Comparison of ENCODE assay signal across 21 mouse cellular contexts in the genomic region with DNA sequence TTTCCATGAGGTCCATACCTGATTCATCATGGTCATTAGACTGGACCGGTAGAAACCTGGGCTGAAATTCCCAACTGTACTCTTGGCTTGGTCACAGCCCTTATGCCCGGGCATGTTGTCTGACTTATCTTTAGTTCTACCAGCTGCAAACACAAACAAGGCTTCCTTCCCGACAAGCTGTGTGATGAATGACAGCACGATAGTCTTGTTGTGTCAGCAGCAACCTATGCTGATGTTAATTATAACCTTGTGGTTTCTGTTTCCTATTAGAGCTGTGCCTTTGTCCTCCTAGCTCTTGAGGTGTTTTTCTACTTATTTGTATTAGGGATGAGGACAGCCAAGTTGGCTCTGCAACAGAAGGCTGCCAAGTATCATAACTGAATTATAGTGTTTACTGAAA.
DNase-seq lines count a peak whose midpoint lies in the region; ATAC-seq and TF ChIP-seq lines count a peak whose summit lies in the region.
"Had no signal": no experiment of that assay in that cellular context is flagged by ENCODE, and none has a peak within 500 bp of the region (broad histone marks: within the 10 kb centered on the region; RNA-seq: fewer than 3 reads in every experiment).

No protein-coding gene starts in this region.

- H3K9me3 ChIP-seq in heart, postnatal 0 days (replicated peaks; ENCODE audit: control insufficient read depth, low read length), result no peaks in the 10 kb centered on the region
- H3K9me3 ChIP-seq in midbrain, embryonic 14.5 days (ENCODE audit: control insufficient read depth, low read length), result no peaks in the 10 kb centered on the region
- H3K9me3 ChIP-seq: forebrain, embryonic 12.5 days; heart, embryonic 10.5 days; stomach, embryonic 15.5 days had no signal

- DNase-seq in heart, postnatal 0 days (ENCODE audit: low spot score), result peak; percentile 14
- DNase-seq in heart, postnatal 36 days, result no peak
- peak; percentile 0 for DNase-seq in lung, postnatal 36 days
- DNase-seq in lung, adult 18-20 months, result no peak
- peak; percentile 56 for DNase-seq in adipocyte (ENCODE audit: low spot score)
- no peak for DNase-seq in midbrain, embryonic 14.5 days
- no peak for DNase-seq in cerebellum, adult 11-12 months
- DNase-seq: cerebellum, adult 2 months; gastrocnemius, postnatal 36 days; kidney, adult 2 months; kidney, postnatal 25 days; left cerebral cortex, postnatal 4 days; liver; lung, postnatal 14 days; retina, postnatal 1 day; thymus, adult 2 months had no signal

- peaks cover 9% of the 10 kb centered on the region; the same call in 1 of the 2 replicates for H3K4me1 ChIP-seq in heart, postnatal 0 days (ENCODE audit: control insufficient read depth, insufficient read depth)
- H3K4me1 ChIP-seq in midbrain, embryonic 14.5 days (ENCODE audit: control insufficient read depth, insufficient read depth, low read length), result no peaks in the 10 kb centered on the region
- H3K4me1 ChIP-seq: forebrain, embryonic 12.5 days; stomach, embryonic 15.5 days had no signal

- H3K27ac ChIP-seq in heart, postnatal 0 days (ENCODE audit: low read depth), result no peak overlapping the region
- no peak overlapping the region for H3K27ac ChIP-seq in midbrain, embryonic 14.5 days (replicated peaks; ENCODE audit: low read depth, low read length)
- H3K27ac ChIP-seq: forebrain, embryonic 12.5 days; heart, embryonic 10.5 days; left cerebral cortex, adult 2 months; stomach, embryonic 15.5 days had no signal

- 21% methylated on average over 4 of the region's 4 CpGs for WGBS in heart, postnatal 0 days
- 85% methylated on average over 4 of the region's 4 CpGs for WGBS in midbrain, embryonic 14.5 days

- intact Hi-C loops in heart, postnatal 36 days (cut with DNase I), result no loop called here

- H3K9ac ChIP-seq in heart, postnatal 0 days (replicated peaks; ENCODE audit: low read depth, low read length), result no peak overlapping the region
- no peak overlapping the region for H3K9ac ChIP-seq in midbrain, embryonic 14.5 days (replicated peaks; ENCODE audit: low read length)
- H3K9ac ChIP-seq: forebrain, embryonic 12.5 days; stomach, embryonic 15.5 days had no signal

- TF ChIP-seq CTCF in heart, postnatal 0 days (IDR thresholded peaks at IDR 0.05; ENCODE audit: low read depth), result no peak

- H3K4me2 ChIP-seq in heart, postnatal 0 days (ENCODE audit: low read depth, low read length), result no peak overlapping the region
- H3K4me2 ChIP-seq in midbrain, embryonic 14.5 days (ENCODE audit: low read length), result no peak overlapping the region
- H3K4me2 ChIP-seq: forebrain, embryonic 12.5 days; stomach, embryonic 15.5 days had no signal

- ATAC-seq in heart, postnatal 0 days (ENCODE audit: insufficient read depth, low read depth), result peak; percentile 27; the same call in 1 of the 2 replicates
- no peak for ATAC-seq in midbrain, embryonic 14.5 days (ENCODE audit: low FRiP score, low TSS enrichment)
- ATAC-seq: inflammation-experienced regulatory T-cells, adult 6 months had no signal

- no peaks in the 10 kb centered on the region for H3K27me3 ChIP-seq in heart, postnatal 0 days (ENCODE audit: control insufficient read depth, insufficient read depth, low read length)
- H3K27me3 ChIP-seq in midbrain, embryonic 14.5 days (ENCODE audit: control insufficient read depth, insufficient read depth, low read length), result no peaks in the 10 kb centered on the region
- H3K27me3 ChIP-seq: forebrain, embryonic 12.5 days; stomach, embryonic 15.5 days had no signal

- TF ChIP-seq EP300 in heart, postnatal 0 days (IDR thresholded peaks at IDR 0.05; ENCODE audit: low read depth), result no peak

- no peaks in the 10 kb centered on the region for H3K36me3 ChIP-seq in heart, postnatal 0 days (replicated peaks; ENCODE audit: control insufficient read depth, insufficient read depth, low read length)
- no peaks in the 10 kb centered on the region for H3K36me3 ChIP-seq in midbrain, embryonic 14.5 days (ENCODE audit: control insufficient read depth, insufficient read depth, low read length)
- H3K36me3 ChIP-seq: forebrain, embryonic 12.5 days; heart, embryonic 10.5 days; stomach, embryonic 15.5 days had no signal

- H3K4me3 ChIP-seq in heart, postnatal 0 days (ENCODE audit: low read depth, low read length), result no peak overlapping the region
- H3K4me3 ChIP-seq in midbrain, embryonic 14.5 days (replicated peaks; ENCODE audit: low read depth, low read length), result no peak overlapping the region
- H3K4me3 ChIP-seq: forebrain, embryonic 12.5 days; heart, embryonic 10.5 days; left cerebral cortex, adult 2 months; stomach, embryonic 15.5 days had no signal

Comparison
In these comparisons a context has a peak if more than half of its experiments do, and no peak if none do; other contexts are left out.
1. DNase-seq: peak in heart, postnatal 0 days (single experiment), lung, postnatal 36 days (single experiment) and adipocyte (single experiment); none in heart, postnatal 36 days (0 of 2), lung, adult 18-20 months (0 of 2), midbrain, embryonic 14.5 days (single experiment) and cerebellum, adult 11-12 months (single experiment).